Mouse (Mus musculus): ENCODE data around the gene Lta. TPM values are rescaled to one million over a fixed set of nuclear protein-coding genes. Genes with fewer than 3 reads are reported as not detected.
A peak's percentile ranks its signal among the peaks of the same experiment; 100 is the strongest.

The Lta gene
- polyA plus RNA-seq, 1 experiment from 2014 or later = 0.28 TPM

GRCm38 (mm10) chr17:35163326-35164081, 41.6 kb downstream of the Lta start:
- Histone ChIP-seq H3K4me3 (ENCODE audit: low read depth, low read length) (peak overlapping the region; percentile 86), H3K4me1 (ENCODE audit: control insufficient read depth, insufficient read depth, low read length) (peaks cover 16% of the 10 kb centered on the region), H3K36me3 (ENCODE audit: control insufficient read depth, insufficient read depth, low read length) (peaks cover 32% of the 10 kb centered on the region), H3K9ac (ENCODE audit: low read length) (peak overlapping the region; percentile 99), H3K4me2 (ENCODE audit: low read depth) (peak overlapping the region; percentile 79), H3K27me3 (ENCODE audit: control insufficient read depth, insufficient read depth, low read length) (no peaks in the 10 kb centered on the region), H3K27ac (ENCODE audit: low read depth, low read length) (peak overlapping the region; percentile 92; the same call in 1 of the 2 replicates), H3K9me3 (ENCODE audit: control insufficient read depth, low read length) (no peaks in the 10 kb centered on the region)
- ATAC-seq (ENCODE audit: insufficient read depth, low FRiP score, low TSS enrichment) (no peak), DNase-seq (ENCODE audit: low spot score) (no peak)
- 21% methylated on average over 8 of the region's 8 CpGs for WGBS

- Histone ChIP-seq H3K4me3 (ENCODE audit: low read depth, low read length) (peak overlapping the region; percentile 86), H3K9ac (ENCODE audit: low read length) (peak overlapping the region; percentile 99), H3K36me3 (ENCODE audit: control insufficient read depth, insufficient read depth, low read length) (peaks cover 39% of the 10 kb centered on the region), H3K9me3 (ENCODE audit: control insufficient read depth, low read length) (no peaks in the 10 kb centered on the region), H3K4me1 (ENCODE audit: control insufficient read depth, insufficient read depth, low read length) (peaks cover 16% of the 10 kb centered on the region), H3K27me3 (ENCODE audit: control insufficient read depth, insufficient read depth, low read length) (no peaks in the 10 kb centered on the region), H3K27ac (ENCODE audit: low read depth, low read length) (no peak overlapping the region), H3K4me2 (ENCODE audit: low read depth) (peak overlapping the region; percentile 79)
- no peak for ATAC-seq (ENCODE audit: insufficient read depth, low FRiP score, low TSS enrichment)
- WGBS = 73% methylated on average over 12 of the region's 12 CpGs
- no peak for DNase-seq (ENCODE audit: low spot score)
Measured at GRCm38 (mm10) chr17:35162730-35163129, 42.4 kb downstream of the Lta start.

GRCm38 (mm10) chr17:35162121-35162520, 43.0 kb downstream of the Lta start:
- Histone ChIP-seq H3K9me3 (ENCODE audit: control insufficient read depth, low read length) (no peaks in the 10 kb centered on the region), H3K27me3 (ENCODE audit: control insufficient read depth, insufficient read depth, low read length) (no peaks in the 10 kb centered on the region), H3K27ac (ENCODE audit: low read depth, low read length) (no peak overlapping the region), H3K9ac (ENCODE audit: low read length) (peak overlapping the region; percentile 99; the same call in 1 of the 2 replicates), H3K4me2 (ENCODE audit: low read depth) (peak overlapping the region; percentile 79; the same call in 1 of the 2 replicates), H3K4me1 (ENCODE audit: control insufficient read depth, insufficient read depth, low read length) (peaks cover 16% of the 10 kb centered on the region), H3K36me3 (ENCODE audit: control insufficient read depth, insufficient read depth, low read length) (peaks cover 45% of the 10 kb centered on the region), H3K4me3 (ENCODE audit: low read depth, low read length) (no peak overlapping the region)
- 84% methylated on average over 14 of the region's 14 CpGs for WGBS
- DNase-seq (ENCODE audit: low spot score) (no peak), ATAC-seq (ENCODE audit: insufficient read depth, low FRiP score, low TSS enrichment) (no peak)

- WGBS = 86% methylated on average over 11 of the region's 11 CpGs
- H3K9me3 ChIP-seq (ENCODE audit: control insufficient read depth, low read length) = no peaks in the 10 kb centered on the region
- H3K27me3 ChIP-seq (ENCODE audit: control insufficient read depth, insufficient read depth, low read length) = no peaks in the 10 kb centered on the region
- no peak overlapping the region for H3K27ac ChIP-seq (ENCODE audit: low read depth, low read length)
- H3K4me3 ChIP-seq (ENCODE audit: low read depth, low read length) = no peak overlapping the region
- H3K4me1 ChIP-seq (ENCODE audit: control insufficient read depth, insufficient read depth, low read length) = peaks cover 16% of the 10 kb centered on the region
- H3K36me3 ChIP-seq (ENCODE audit: control insufficient read depth, insufficient read depth, low read length) = peaks cover 52% of the 10 kb centered on the region
- ATAC-seq (ENCODE audit: insufficient read depth, low FRiP score, low TSS enrichment) (no peak), DNase-seq (ENCODE audit: low spot score) (no peak)
- H3K4me2 ChIP-seq (ENCODE audit: low read depth) = no peak overlapping the region
- no peak overlapping the region for H3K9ac ChIP-seq (ENCODE audit: low read length)
Measured at GRCm38 (mm10) chr17:35161421-35161820, 43.7 kb downstream of the Lta start.

GRCm38 (mm10) chr17:35159638-35160037, 45.5 kb downstream of the Lta start:
- 93% methylated on average over 7 of the region's 7 CpGs for WGBS
- Histone ChIP-seq H3K4me1 (ENCODE audit: control insufficient read depth, insufficient read depth, low read length) (peaks cover 8% of the 10 kb centered on the region), H3K36me3 (ENCODE audit: control insufficient read depth, insufficient read depth, low read length) (peaks cover 70% of the 10 kb centered on the region), H3K27ac (ENCODE audit: low read depth, low read length) (no peak overlapping the region), H3K4me3 (ENCODE audit: low read depth, low read length) (no peak overlapping the region), H3K27me3 (ENCODE audit: control insufficient read depth, insufficient read depth, low read length) (no peaks in the 10 kb centered on the region), H3K9ac (ENCODE audit: low read length) (no peak overlapping the region), H3K4me2 (ENCODE audit: low read depth) (no peak overlapping the region), H3K9me3 (ENCODE audit: control insufficient read depth, low read length) (no peaks in the 10 kb centered on the region)
- ATAC-seq (ENCODE audit: insufficient read depth, low FRiP score, low TSS enrichment) = no peak
- DNase-seq (ENCODE audit: low spot score) = no peak

- Histone ChIP-seq H3K27me3 (ENCODE audit: control insufficient read depth, insufficient read depth, low read length) (no peaks in the 10 kb centered on the region), H3K9ac (ENCODE audit: low read length) (no peak overlapping the region), H3K4me1 (ENCODE audit: control insufficient read depth, insufficient read depth, low read length) (peaks cover 8% of the 10 kb centered on the region), H3K9me3 (ENCODE audit: control insufficient read depth, low read length) (no peaks in the 10 kb centered on the region), H3K36me3 (ENCODE audit: control insufficient read depth, insufficient read depth, low read length) (peaks cover 76% of the 10 kb centered on the region), H3K4me3 (ENCODE audit: low read depth, low read length) (no peak overlapping the region), H3K27ac (ENCODE audit: low read depth, low read length) (no peak overlapping the region), H3K4me2 (ENCODE audit: low read depth) (no peak overlapping the region)
- DNase-seq (ENCODE audit: low spot score) (no peak), ATAC-seq (ENCODE audit: insufficient read depth, low FRiP score, low TSS enrichment) (no peak)
- 97% methylated on average over 16 of the region's 16 CpGs for WGBS
Measured at GRCm38 (mm10) chr17:35158850-35159593, 46.1 kb downstream of the Lta start.

GRCm38 (mm10) chr17:35157661-35158175, 47.4 kb downstream of the Lta start:
- no peak for DNase-seq (ENCODE audit: low spot score)

GRCm38 (mm10) chr17:35157254-35157653, 47.9 kb downstream of the Lta start:
- WGBS = 94% methylated on average over 8 of the region's 8 CpGs

More at GRCm38 (mm10) chr17:35157661-35158175, 47.4 kb downstream of the Lta start:
- no peaks in the 10 kb centered on the region for H3K27me3 ChIP-seq (ENCODE audit: control insufficient read depth, insufficient read depth, low read length)
- peaks cover 89% of the 10 kb centered on the region for H3K36me3 ChIP-seq (ENCODE audit: control insufficient read depth, insufficient read depth, low read length)
- no peak for ATAC-seq (ENCODE audit: insufficient read depth, low FRiP score, low TSS enrichment)
- H3K4me3 ChIP-seq (ENCODE audit: low read depth, low read length) = no peak overlapping the region
- no peak overlapping the region for H3K4me2 ChIP-seq (ENCODE audit: low read depth)
- no peak overlapping the region for H3K27ac ChIP-seq (ENCODE audit: low read depth, low read length)
- no peak overlapping the region for H3K9ac ChIP-seq (ENCODE audit: low read length)
- H3K9me3 ChIP-seq (ENCODE audit: control insufficient read depth, low read length) = no peaks in the 10 kb centered on the region
- peaks cover 3% of the 10 kb centered on the region for H3K4me1 ChIP-seq (ENCODE audit: control insufficient read depth, insufficient read depth, low read length)
- 94% methylated on average over 8 of the region's 8 CpGs for WGBS

More at GRCm38 (mm10) chr17:35157254-35157653, 47.9 kb downstream of the Lta start:
- Histone ChIP-seq H3K4me1 (ENCODE audit: control insufficient read depth, insufficient read depth, low read length) (no peaks in the 10 kb centered on the region; the same call in 1 of the 2 replicates), H3K4me2 (ENCODE audit: low read depth) (no peak overlapping the region), H3K4me3 (ENCODE audit: low read depth, low read length) (no peak overlapping the region), H3K36me3 (ENCODE audit: control insufficient read depth, insufficient read depth, low read length) (peaks cover 90% of the 10 kb centered on the region), H3K9me3 (ENCODE audit: control insufficient read depth, low read length) (no peaks in the 10 kb centered on the region), H3K27me3 (ENCODE audit: control insufficient read depth, insufficient read depth, low read length) (no peaks in the 10 kb centered on the region), H3K27ac (ENCODE audit: low read depth, low read length) (no peak overlapping the region), H3K9ac (ENCODE audit: low read length) (no peak overlapping the region)
- ATAC-seq (ENCODE audit: insufficient read depth, low FRiP score, low TSS enrichment) (no peak), DNase-seq (ENCODE audit: low spot score) (no peak)
